Mouse (Mus musculus): ENCODE results near the gene Olfr279. TPM values are rescaled to one million over a fixed set of nuclear protein-coding genes. Genes with fewer than 3 reads are reported as not detected.

The Olfr279 gene
- polyA plus RNA-seq, 1 experiment from 2014 or later, result not detected

DNA sequence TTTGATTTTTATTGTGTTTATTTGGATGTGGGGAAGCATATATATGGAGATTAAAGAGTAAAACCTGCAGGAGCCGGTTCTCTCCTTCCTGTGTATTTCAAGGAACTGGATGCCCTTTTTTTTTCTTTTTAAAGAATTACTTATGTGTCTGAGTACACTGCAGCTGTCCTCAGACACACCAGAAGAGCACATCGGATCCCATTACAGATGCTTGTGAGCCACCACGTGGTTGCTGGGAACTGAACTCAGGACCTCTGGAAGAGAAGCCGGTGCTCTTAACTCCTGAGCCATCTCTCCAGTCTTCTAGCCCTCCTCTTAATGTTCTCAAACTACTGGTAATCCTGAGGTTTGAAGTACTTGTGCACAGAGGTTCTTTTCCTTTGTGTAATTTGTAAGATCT, 45.7 kb downstream of the Olfr279 start:
- Histone ChIP-seq H3K27ac (ENCODE audit: low read length) (no peak overlapping the region), H3K9me3 (ENCODE audit: low read length) (no peaks in the 10 kb centered on the region), H3K4me1 (ENCODE audit: insufficient read depth, low read depth, low read length) (peaks cover 2% of the 10 kb centered on the region; the same call in 1 of the 2 replicates), H3K27me3 (replicated peaks; ENCODE audit: insufficient read depth, low read length) (no peaks in the 10 kb centered on the region), H3K36me3 (ENCODE audit: insufficient read depth, low read length) (no peaks in the 10 kb centered on the region), H3K4me2 (replicated peaks; ENCODE audit: low read depth, low read length) (no peak overlapping the region), H3K4me3 (ENCODE audit: low read depth, low read length) (no peak overlapping the region), H3K9ac (replicated peaks; ENCODE audit: low read depth) (no peak overlapping the region)
- no peak for TF ChIP-seq CTCF (IDR thresholded peaks at IDR 0.05)
- TF ChIP-seq EP300 (IDR thresholded peaks at IDR 0.05), result no peak
- ATAC-seq (no peak), DNase-seq (ENCODE audit: low spot score) (no peak)
- 62% methylated on average over 4 of the region's 4 CpGs for WGBS

DNA sequence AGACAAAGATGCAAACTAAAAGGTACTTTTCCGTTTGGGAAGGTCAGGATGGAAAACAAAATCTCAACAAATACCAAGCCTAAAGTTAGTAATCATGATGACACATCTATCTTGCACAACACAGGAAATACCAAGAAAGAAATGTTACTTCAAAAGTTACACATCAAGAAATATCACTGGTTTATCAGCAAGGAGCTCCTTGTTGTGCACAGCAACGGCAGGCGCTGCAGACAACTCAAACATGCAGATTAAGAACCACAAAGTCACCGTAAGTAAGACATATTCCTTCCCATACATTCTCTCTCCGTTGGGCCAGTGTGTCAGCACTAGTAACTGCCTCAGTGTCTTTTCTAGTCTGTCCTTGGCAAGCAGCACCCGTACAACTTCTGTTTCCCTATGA, 48.9 kb downstream of the Olfr279 start:
- H3K27me3 ChIP-seq (replicated peaks; ENCODE audit: insufficient read depth, low read length), result no peaks in the 10 kb centered on the region
- peaks cover 25% of the 10 kb centered on the region for H3K36me3 ChIP-seq (ENCODE audit: insufficient read depth, low read length)
- no peak for TF ChIP-seq CTCF (IDR thresholded peaks at IDR 0.05)
- no peak for TF ChIP-seq EP300 (IDR thresholded peaks at IDR 0.05)
- peak; percentile 45 for DNase-seq (ENCODE audit: low spot score)
- H3K9ac ChIP-seq (replicated peaks; ENCODE audit: low read depth), result no peak overlapping the region
- 60% methylated on average over 6 of the region's 6 CpGs for WGBS
- no peak for ATAC-seq
- H3K9me3 ChIP-seq (ENCODE audit: low read length), result no peaks in the 10 kb centered on the region
- no peak overlapping the region for H3K4me2 ChIP-seq (replicated peaks; ENCODE audit: low read depth, low read length)
- no peak overlapping the region for H3K27ac ChIP-seq (ENCODE audit: low read length)
- H3K4me3 ChIP-seq (ENCODE audit: low read depth, low read length), result no peak overlapping the region
- H3K4me1 ChIP-seq (ENCODE audit: insufficient read depth, low read depth, low read length), result no peaks in the 10 kb centered on the region

DNA sequence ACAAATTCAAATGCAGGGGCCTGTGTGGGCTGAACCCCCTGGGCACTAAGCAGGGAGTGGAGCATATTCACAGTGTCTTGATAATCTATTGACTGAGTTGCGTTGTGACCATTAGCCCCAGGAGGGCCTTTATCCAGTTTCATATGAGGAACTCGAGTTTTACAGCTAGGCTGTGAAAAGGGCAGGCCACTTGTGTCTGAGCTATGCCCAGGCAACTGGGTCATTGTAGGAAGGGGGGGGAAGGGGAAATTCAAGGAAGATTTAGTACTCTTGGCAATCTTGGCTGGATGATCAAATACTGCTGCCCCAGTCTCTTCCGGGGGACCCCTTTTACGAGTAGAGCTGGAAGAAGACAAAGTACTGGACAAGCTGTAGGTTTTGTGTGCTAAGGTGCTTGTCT, 51.1 kb downstream of the Olfr279 start:
- no peak overlapping the region for H3K9ac ChIP-seq (replicated peaks; ENCODE audit: low read depth)
- H3K4me3 ChIP-seq (ENCODE audit: low read depth, low read length), result no peak overlapping the region
- H3K4me1 ChIP-seq (ENCODE audit: insufficient read depth, low read depth, low read length), result no peaks in the 10 kb centered on the region
- peaks cover 31% of the 10 kb centered on the region for H3K36me3 ChIP-seq (ENCODE audit: insufficient read depth, low read length)
- H3K27ac ChIP-seq (ENCODE audit: low read length), result no peak overlapping the region
- no peak for ATAC-seq
- TF ChIP-seq CTCF (IDR thresholded peaks at IDR 0.05) (no peak), EP300 (IDR thresholded peaks at IDR 0.05) (no peak)
- H3K27me3 ChIP-seq (replicated peaks; ENCODE audit: insufficient read depth, low read length), result no peaks in the 10 kb centered on the region
- no peak for DNase-seq (ENCODE audit: low spot score)
- H3K9me3 ChIP-seq (ENCODE audit: low read length), result no peaks in the 10 kb centered on the region
- 91% methylated on average over 4 of the region's 4 CpGs for whole genome bisulfite sequencing
- H3K4me2 ChIP-seq (replicated peaks; ENCODE audit: low read depth, low read length), result no peak overlapping the region

DNA sequence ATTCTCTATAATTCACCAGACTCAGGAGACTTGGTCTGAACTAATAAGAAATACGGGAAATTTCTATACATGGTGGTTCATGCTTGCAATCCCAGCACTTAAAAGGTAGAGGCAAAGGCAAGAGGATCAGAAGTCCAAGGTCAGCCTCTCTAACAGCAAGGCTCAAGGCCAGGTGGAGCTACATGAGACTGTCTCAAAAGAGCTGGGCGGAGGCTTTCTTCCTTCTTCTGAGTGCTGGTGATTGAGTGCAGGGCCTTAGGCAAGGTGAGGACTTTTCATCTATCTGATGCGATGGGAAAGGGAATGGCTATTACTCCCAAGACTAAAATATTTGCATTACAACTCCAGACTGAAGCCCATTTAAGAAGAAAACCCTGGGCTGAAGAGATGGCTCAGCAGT, 52.9 kb downstream of the Olfr279 start:
- Histone ChIP-seq H3K27me3 (replicated peaks; ENCODE audit: insufficient read depth, low read length) (no peaks in the 10 kb centered on the region), H3K9me3 (ENCODE audit: low read length) (no peaks in the 10 kb centered on the region), H3K36me3 (ENCODE audit: insufficient read depth, low read length) (peaks cover 31% of the 10 kb centered on the region), H3K9ac (replicated peaks; ENCODE audit: low read depth) (no peak overlapping the region), H3K27ac (ENCODE audit: low read length) (no peak overlapping the region), H3K4me3 (ENCODE audit: low read depth, low read length) (no peak overlapping the region), H3K4me1 (ENCODE audit: insufficient read depth, low read depth, low read length) (no peaks in the 10 kb centered on the region), H3K4me2 (replicated peaks; ENCODE audit: low read depth, low read length) (no peak overlapping the region)
- DNase-seq (ENCODE audit: low spot score), result no peak
- TF ChIP-seq CTCF (IDR thresholded peaks at IDR 0.05) (no peak), EP300 (IDR thresholded peaks at IDR 0.05) (no peak)
- no peak for ATAC-seq
- 98% methylated on average over 3 of the region's 3 CpGs for WGBS

DNA sequence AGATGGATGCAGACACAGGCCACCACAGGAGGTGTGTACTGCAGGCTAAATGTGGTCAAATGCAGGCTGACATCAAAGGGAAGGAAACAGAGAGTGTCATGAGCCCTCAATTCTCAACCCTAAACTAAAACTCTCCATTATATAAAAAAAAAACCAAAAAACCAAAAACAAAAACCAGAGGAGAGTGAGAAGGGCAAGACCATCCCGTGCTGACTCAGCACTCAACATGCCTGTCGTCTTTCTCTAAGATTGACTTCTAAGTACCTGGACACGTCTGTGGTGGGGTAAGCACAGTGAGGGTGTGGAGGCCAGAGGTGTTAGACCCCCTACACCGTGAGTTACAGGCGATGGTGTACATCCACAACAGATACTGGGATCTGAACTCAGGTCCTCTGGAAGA, 54.6 kb downstream of the Olfr279 start:
- WGBS, result 88% methylated on average over 5 of the region's 5 CpGs
- H3K36me3 ChIP-seq (ENCODE audit: insufficient read depth, low read length), result peaks cover 38% of the 10 kb centered on the region
- H3K9me3 ChIP-seq (ENCODE audit: low read length), result no peaks in the 10 kb centered on the region
- H3K9ac ChIP-seq (replicated peaks; ENCODE audit: low read depth), result no peak overlapping the region
- H3K4me2 ChIP-seq (replicated peaks; ENCODE audit: low read depth, low read length), result no peak overlapping the region
- no peaks in the 10 kb centered on the region for H3K4me1 ChIP-seq (ENCODE audit: insufficient read depth, low read depth, low read length)
- no peaks in the 10 kb centered on the region for H3K27me3 ChIP-seq (replicated peaks; ENCODE audit: insufficient read depth, low read length)
- no peak for TF ChIP-seq CTCF (IDR thresholded peaks at IDR 0.05)
- no peak for TF ChIP-seq EP300 (IDR thresholded peaks at IDR 0.05)
- no peak for ATAC-seq
- no peak for DNase-seq (ENCODE audit: low spot score)
- no peak overlapping the region for H3K27ac ChIP-seq (ENCODE audit: low read length)
- H3K4me3 ChIP-seq (ENCODE audit: low read depth, low read length), result no peak overlapping the region

Small RNA genes lying within 50 kb of the gene (microRNA-seq; reads per million reads assigned to microRNA genes)
- not detected for gene Mir1291

Other genes with a start within 250 kb of the Olfr279 start
- not detected in 2 replicates for gene H1fnt, start 235.1 kb upstream of the Olfr279 start, polyA plus RNA-seq (2015; fragmentation: Nextera tagmentation; extraction: Ambion mirVana)
- 0.93 and 1.3 TPM in 2 replicates for gene Zfp641, start 196.2 kb upstream of the Olfr279 start, polyA plus RNA-seq (2015; fragmentation: Nextera tagmentation; extraction: Ambion mirVana)
- gene Olfr285, start 175.0 kb upstream of the Olfr279 start, polyA plus RNA-seq (2015; fragmentation: Nextera tagmentation; extraction: Ambion mirVana), result not detected in 2 replicates
- gene Olfr284, start 151.4 kb upstream of the Olfr279 start, polyA plus RNA-seq (2015; fragmentation: Nextera tagmentation; extraction: Ambion mirVana), result not detected in 2 replicates
- gene Olfr283, start 111.5 kb upstream of the Olfr279 start, polyA plus RNA-seq (2015; fragmentation: Nextera tagmentation; extraction: Ambion mirVana), result not detected in 2 replicates
- not detected in 2 replicates for gene Olfr282, start 61.2 kb upstream of the Olfr279 start, polyA plus RNA-seq (2015; fragmentation: Nextera tagmentation; extraction: Ambion mirVana)
- not detected in 2 replicates for gene Olfr281, start 39.8 kb upstream of the Olfr279 start, polyA plus RNA-seq (2015; fragmentation: Nextera tagmentation; extraction: Ambion mirVana)
- not detected in 2 replicates for gene OR5BS1P, start 22.5 kb upstream of the Olfr279 start, polyA plus RNA-seq (2015; fragmentation: Nextera tagmentation; extraction: Ambion mirVana)
- 0.31 and 3.3 TPM in 2 replicates for gene Lalba, start 9.7 kb upstream of the Olfr279 start, polyA plus RNA-seq (2015; fragmentation: Nextera tagmentation; extraction: Ambion mirVana)
- gene Kansl2, start 41.9 kb downstream of the Olfr279 start, polyA plus RNA-seq (2015; fragmentation: Nextera tagmentation; extraction: Ambion mirVana), result 50.4 and 56.0 TPM in 2 replicates
- 31.0 and 32.2 TPM in 2 replicates for gene Ccnt1, start 78.5 kb downstream of the Olfr279 start, polyA plus RNA-seq (2015; fragmentation: Nextera tagmentation; extraction: Ambion mirVana)
- 0.31 TPM in 1 of 2 replicates, not detected in the other for gene 4930415O20Rik, start 78.6 kb downstream of the Olfr279 start, polyA plus RNA-seq (2015; fragmentation: Nextera tagmentation; extraction: Ambion mirVana)
- gene Adcy6, start 117.7 kb downstream of the Olfr279 start, polyA plus RNA-seq (2015; fragmentation: Nextera tagmentation; extraction: Ambion mirVana), result 9.2 and 12.1 TPM in 2 replicates
- 7.4 and 10.7 TPM in 2 replicates for gene Cacnb3, start 138.4 kb downstream of the Olfr279 start, polyA plus RNA-seq (2015; fragmentation: Nextera tagmentation; extraction: Ambion mirVana)
- gene Ddx23, start 170.5 kb downstream of the Olfr279 start, polyA plus RNA-seq (2015; fragmentation: Nextera tagmentation; extraction: Ambion mirVana), result 14.5 and 17.5 TPM in 2 replicates
- 3.1 and 3.9 TPM in 2 replicates for gene Rnd1, start 185.1 kb downstream of the Olfr279 start, polyA plus RNA-seq (2015; fragmentation: Nextera tagmentation; extraction: Ambion mirVana)
- gene Ccdc65, start 215.8 kb downstream of the Olfr279 start, polyA plus RNA-seq (2015; fragmentation: Nextera tagmentation; extraction: Ambion mirVana), result 3.7 and 5.1 TPM in 2 replicates
- 45.2 and 45.5 TPM in 2 replicates for gene Fkbp11, start 235.8 kb downstream of the Olfr279 start, polyA plus RNA-seq (2015; fragmentation: Nextera tagmentation; extraction: Ambion mirVana)

Measured in lung, postnatal 0 days (tissue).